ENCODE assay signal across 25 mouse cellular contexts in the genomic region with DNA sequence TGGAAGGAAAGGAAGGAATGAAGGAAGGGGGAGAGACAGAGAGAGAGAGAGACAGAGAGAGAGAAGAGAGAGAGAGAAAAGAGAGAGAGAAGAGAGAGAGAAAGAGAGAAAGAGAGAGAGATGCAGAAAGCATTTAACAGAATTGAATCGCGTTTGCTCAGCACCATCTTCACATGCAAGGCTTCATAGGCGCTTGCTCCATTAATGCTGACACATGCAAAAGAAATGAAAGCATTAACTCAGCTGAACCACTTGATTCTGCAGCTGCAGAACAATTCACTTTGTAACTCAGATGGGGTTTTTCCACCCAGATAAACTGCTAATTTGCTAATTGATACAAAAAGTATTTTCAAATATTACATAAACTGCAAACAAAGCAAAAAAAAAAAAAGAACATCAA.
DNase-seq lines count a peak whose midpoint lies in the region; ATAC-seq and TF ChIP-seq lines count a peak whose summit lies in the region.
"Had no signal": no experiment of that assay in that cellular context is flagged by ENCODE, and none has a peak within 500 bp of the region (broad histone marks: within the 10 kb centered on the region; RNA-seq: fewer than 3 reads in every experiment).

No protein-coding gene starts in this region.

- no peak for DNase-seq in forebrain, embryonic 11.5 days (ENCODE audit: low spot score)
- no peak for DNase-seq in forebrain, embryonic 10.5 days (ENCODE audit: extremely low spot score, low spot score)
- DNase-seq in forebrain, postnatal 0 days: no peak
- DNase-seq in right cerebral cortex, postnatal 14 days: no peak
- DNase-seq in gastrocnemius, postnatal 10 days: no peak
- DNase-seq in embryo, embryonic 11 days: no peak
- DNase-seq: adrenal gland, adult 8-10 months; cerebellum, adult 8-10 months; cerebellum, postnatal 25 days; gastrocnemius, postnatal 14 days; heart, postnatal 14 days; kidney, adult 8-10 months; kidney, postnatal 4 days; liver; lung, postnatal 36 days; thymus, postnatal 4 days had no signal

- H3K4me2 ChIP-seq in forebrain, embryonic 11.5 days (ENCODE audit: low read depth, low read length, severe bottlenecking): no peak overlapping the region
- H3K4me2 ChIP-seq in midbrain, embryonic 12.5 days (replicated peaks): no peak overlapping the region
- H3K4me2 ChIP-seq in midbrain, embryonic 15.5 days: no peak overlapping the region
- no peak overlapping the region for H3K4me2 ChIP-seq in forebrain, postnatal 0 days (ENCODE audit: low read depth)
- H3K4me2 ChIP-seq: intestine, embryonic 15.5 days; liver, embryonic 15.5 days; lung, embryonic 15.5 days had no signal

- H3K27ac ChIP-seq in forebrain, embryonic 11.5 days (ENCODE audit: low read depth, low read length): no peak overlapping the region
- no peak overlapping the region; the same call in 1 of the 2 replicates for H3K27ac ChIP-seq in forebrain, embryonic 10.5 days
- no peak overlapping the region for H3K27ac ChIP-seq in midbrain, embryonic 12.5 days (replicated peaks)
- H3K27ac ChIP-seq in midbrain, embryonic 15.5 days: no peak overlapping the region
- no peak overlapping the region for H3K27ac ChIP-seq in forebrain, postnatal 0 days (ENCODE audit: low read depth, low read length)
- H3K27ac ChIP-seq: hindbrain, embryonic 10.5 days; intestine, embryonic 15.5 days; kidney, postnatal 0 days; liver, embryonic 15.5 days; lung, embryonic 15.5 days had no signal

- H3K9ac ChIP-seq in forebrain, embryonic 11.5 days (ENCODE audit: low read length): no peak overlapping the region
- H3K9ac ChIP-seq in midbrain, embryonic 12.5 days (replicated peaks): no peak overlapping the region
- H3K9ac ChIP-seq in midbrain, embryonic 15.5 days: no peak overlapping the region
- no peak overlapping the region for H3K9ac ChIP-seq in forebrain, postnatal 0 days
- H3K9ac ChIP-seq: intestine, embryonic 15.5 days; liver, embryonic 15.5 days; lung, embryonic 15.5 days had no signal

- H3K4me1 ChIP-seq in forebrain, embryonic 11.5 days (replicated peaks; ENCODE audit: control insufficient read depth, insufficient read depth, low read length): no peaks in the 10 kb centered on the region
- peaks cover 39% of the 10 kb centered on the region for H3K4me1 ChIP-seq in forebrain, embryonic 10.5 days
- peaks cover 9% of the 10 kb centered on the region for H3K4me1 ChIP-seq in midbrain, embryonic 12.5 days
- H3K4me1 ChIP-seq in midbrain, embryonic 15.5 days: peaks cover 2% of the 10 kb centered on the region; the same call in 1 of the 2 replicates
- no peaks in the 10 kb centered on the region for H3K4me1 ChIP-seq in forebrain, postnatal 0 days (ENCODE audit: insufficient read depth)
- H3K4me1 ChIP-seq: intestine, embryonic 15.5 days; liver, embryonic 15.5 days; lung, embryonic 15.5 days had no signal

- 19% methylated on average over 3 of the region's 3 CpGs for WGBS in forebrain, embryonic 11.5 days
- WGBS in forebrain, embryonic 10.5 days: 25% methylated on average over 3 of the region's 3 CpGs
- WGBS in midbrain, embryonic 12.5 days: 22% methylated on average over 3 of the region's 3 CpGs
- 24% methylated on average over 3 of the region's 3 CpGs for WGBS in midbrain, embryonic 15.5 days
- WGBS in forebrain, postnatal 0 days: 6% methylated on average over 3 of the region's 3 CpGs

- H3K36me3 ChIP-seq in forebrain, embryonic 11.5 days (ENCODE audit: control insufficient read depth, insufficient read depth, low read length): no peaks in the 10 kb centered on the region
- no peaks in the 10 kb centered on the region for H3K36me3 ChIP-seq in forebrain, embryonic 10.5 days (replicated peaks)
- H3K36me3 ChIP-seq in midbrain, embryonic 12.5 days: no peaks in the 10 kb centered on the region
- H3K36me3 ChIP-seq in midbrain, embryonic 15.5 days (replicated peaks): no peaks in the 10 kb centered on the region
- no peaks in the 10 kb centered on the region for H3K36me3 ChIP-seq in forebrain, postnatal 0 days (ENCODE audit: insufficient read depth)
- H3K36me3 ChIP-seq: hindbrain, embryonic 10.5 days; intestine, embryonic 15.5 days; liver, embryonic 15.5 days; lung, embryonic 15.5 days had no signal

- ATAC-seq in forebrain, embryonic 11.5 days (replicated peaks; ENCODE audit: low FRiP score): peak; percentile 51; the same call in 1 of the 2 replicates
- ATAC-seq in midbrain, embryonic 12.5 days (ENCODE audit: low FRiP score, low read depth): 0 out of 2 replicates have a peak, but pooled peaks have one; percentile 35
- no peak for ATAC-seq in midbrain, embryonic 15.5 days (replicated peaks)
- peak; percentile 64; the same call in 1 of the 2 replicates for ATAC-seq in forebrain, postnatal 0 days
- ATAC-seq: hindbrain, embryonic 16.5 days; intestine, embryonic 15.5 days had no signal

- no peak overlapping the region for H3K4me3 ChIP-seq in forebrain, embryonic 11.5 days (ENCODE audit: low read depth, low read length)
- H3K4me3 ChIP-seq in forebrain, embryonic 10.5 days: no peak overlapping the region
- no peak overlapping the region for H3K4me3 ChIP-seq in midbrain, embryonic 12.5 days
- no peak overlapping the region for H3K4me3 ChIP-seq in midbrain, embryonic 15.5 days
- no peak overlapping the region for H3K4me3 ChIP-seq in forebrain, postnatal 0 days (ENCODE audit: low read depth, low read length)
- H3K4me3 ChIP-seq: hindbrain, embryonic 10.5 days; intestine, embryonic 15.5 days; liver, embryonic 15.5 days; lung, embryonic 15.5 days had no signal

- peaks cover 11% of the 10 kb centered on the region; the same call in 1 of the 2 replicates for H3K27me3 ChIP-seq in forebrain, embryonic 11.5 days (ENCODE audit: control insufficient read depth, insufficient read depth, low read length)
- peaks cover 46% of the 10 kb centered on the region for H3K27me3 ChIP-seq in forebrain, embryonic 10.5 days (ENCODE audit: poor library complexity, severe bottlenecking)
- no peaks in the 10 kb centered on the region for H3K27me3 ChIP-seq in midbrain, embryonic 12.5 days
- H3K27me3 ChIP-seq in midbrain, embryonic 15.5 days (replicated peaks): no peaks in the 10 kb centered on the region
- no peaks in the 10 kb centered on the region for H3K27me3 ChIP-seq in forebrain, postnatal 0 days (ENCODE audit: insufficient read depth, low read length)
- H3K27me3 ChIP-seq: CH12.LX; intestine, embryonic 15.5 days; liver, embryonic 15.5 days; lung, embryonic 15.5 days had no signal

- no peaks in the 10 kb centered on the region for H3K9me3 ChIP-seq in forebrain, embryonic 11.5 days (ENCODE audit: control insufficient read depth, low read length)
- H3K9me3 ChIP-seq in forebrain, embryonic 10.5 days: no peaks in the 10 kb centered on the region
- H3K9me3 ChIP-seq in midbrain, embryonic 12.5 days: no peaks in the 10 kb centered on the region
- no peaks in the 10 kb centered on the region for H3K9me3 ChIP-seq in midbrain, embryonic 15.5 days
- H3K9me3 ChIP-seq in forebrain, postnatal 0 days (ENCODE audit: low read length): no peaks in the 10 kb centered on the region
- H3K9me3 ChIP-seq: hindbrain, embryonic 10.5 days; intestine, embryonic 15.5 days; liver, embryonic 15.5 days; lung, embryonic 15.5 days had no signal

- no peak for TF ChIP-seq CTCF in forebrain, postnatal 0 days (IDR thresholded peaks at IDR 0.05; ENCODE audit: low read depth)
